Mouse (Mus musculus) liver, postnatal 0 days (tissue): ENCODE measurements around the gene 6720489N17Rik. TPM values are rescaled to one million over a fixed set of nuclear protein-coding genes. Genes with fewer than 3 reads are reported as not detected.
"Not testable (repeated sequence)": the region's sequence is repeated elsewhere in the genome, so short reads cannot be mapped to it uniquely, and the experiment has no call there.

ENCODE experiments used
- ATAC-seq: fragments of 200-750 bp; cut with Nextera tagmentation; 2 replicates; pipeline ENCODE4 v1.8.0; 2017; ENCODE audit warnings: mild to moderate bottlenecking, moderate library complexity
- DNase-seq: peaks from one replicate; pipeline ENCODE4 v3.0.0-alpha.2; 2016
- H3K27ac ChIP-seq: fragments of 300-500 bp; sonication (generic); 2 replicates; pipeline ENCODE4 v1.5.1; 2014; ENCODE audit warnings: antibody characterized with exemption, moderate library complexity, mild to moderate bottlenecking, low read depth
- H3K27me3 ChIP-seq: fragments of 300-500 bp; sonication (generic); 2 replicates; pipeline ENCODE4 v1.6.1; 2014; ENCODE audit warnings: low read length, control low read depth, mixed read lengths; ENCODE audit not compliant: insufficient read depth
- H3K36me3 ChIP-seq: fragments of 300-500 bp; sonication (generic); replicated peaks from 2 replicates; pipeline ENCODE4 v1.6.1; 2014; ENCODE audit warnings: mild to moderate bottlenecking, control low read depth, low read length, moderate library complexity, mixed read lengths; ENCODE audit not compliant: insufficient read depth
- H3K4me1 ChIP-seq: fragments of 300-500 bp; sonication (generic); 2 replicates; pipeline ENCODE4 v1.6.1; 2014; ENCODE audit warnings: antibody characterized with exemption, mild to moderate bottlenecking, control low read depth; ENCODE audit not compliant: insufficient read depth
- H3K4me2 ChIP-seq: fragments of 300-500 bp; sonication (generic); 2 replicates; pipeline ENCODE4 v1.6.1; 2014; ENCODE audit warnings: low read depth, mild to moderate bottlenecking, low read length, moderate library complexity, mixed read lengths
- H3K4me3 ChIP-seq: fragments of 300-500 bp; sonication (generic); 2 replicates; pipeline ENCODE4 v1.5.1; 2014; ENCODE audit warnings: low read depth, low read length
- H3K9ac ChIP-seq: fragments of 300-500 bp; sonication (generic); replicated peaks from 2 replicates; pipeline ENCODE4 v1.6.1; 2014; ENCODE audit warnings: mild to moderate bottlenecking, moderate library complexity
- H3K9me3 ChIP-seq: fragments of 300-500 bp; sonication (generic); 2 replicates; pipeline ENCODE4 v1.6.1; 2016; ENCODE audit warnings: mild to moderate bottlenecking, control low read depth, low read length, mixed read lengths
- CTCF ChIP-seq: sonication (generic); IDR thresholded peaks from 2 replicates; pipeline ENCODE4 v1.5.1; 2016; ENCODE audit warnings: antibody characterized with exemption, low read depth
- WGBS: fragments of 180-500 bp; shearing (Covaris S2); extraction: QIAGEN DNeasy Blood & Tissue Kit; methylation state at CpG from one replicate; pipeline ENCODE4 v1.1.7; 2014; ENCODE audit not compliant: insufficient replicate concordance; 5-methylcytosine and 5-hydroxymethylcytosine counted together
- microRNA-seq: library from miRNA; unstranded; fragments of <30 nt; microRNA quantifications from one replicate; pipeline ENCODE4, GENCODE M21; 2016
- polyA plus RNA-seq: library from polyadenylated mRNA; unstranded; fragments of >200 nt; fragmentation: Nextera tagmentation; extraction: Ambion mirVana; gene quantifications from 2 replicates; pipeline ENCODE4 v1.2.1, GENCODE M21; 2015

6720489N17Rik gene
- polyA plus RNA-seq, 1 experiment from 2014 or later = 1.4 TPM

- not testable (repeated sequence) for H3K4me1 ChIP-seq, H3K9me3 ChIP-seq, H3K9ac ChIP-seq, ATAC-seq, H3K36me3 ChIP-seq, H3K27ac ChIP-seq, H3K4me3 ChIP-seq, DNase-seq, H3K4me2 ChIP-seq, H3K27me3 ChIP-seq
- TF ChIP-seq CTCF = peak; percentile 20; the same call in 1 of the 2 replicates
- WGBS = 15% methylated on average over 1 of the region's 1 CpGs
These were observed 62.3 kb downstream of the 6720489N17Rik start for GRCm38 (mm10) chr13:62561696-62562095.

DNA sequence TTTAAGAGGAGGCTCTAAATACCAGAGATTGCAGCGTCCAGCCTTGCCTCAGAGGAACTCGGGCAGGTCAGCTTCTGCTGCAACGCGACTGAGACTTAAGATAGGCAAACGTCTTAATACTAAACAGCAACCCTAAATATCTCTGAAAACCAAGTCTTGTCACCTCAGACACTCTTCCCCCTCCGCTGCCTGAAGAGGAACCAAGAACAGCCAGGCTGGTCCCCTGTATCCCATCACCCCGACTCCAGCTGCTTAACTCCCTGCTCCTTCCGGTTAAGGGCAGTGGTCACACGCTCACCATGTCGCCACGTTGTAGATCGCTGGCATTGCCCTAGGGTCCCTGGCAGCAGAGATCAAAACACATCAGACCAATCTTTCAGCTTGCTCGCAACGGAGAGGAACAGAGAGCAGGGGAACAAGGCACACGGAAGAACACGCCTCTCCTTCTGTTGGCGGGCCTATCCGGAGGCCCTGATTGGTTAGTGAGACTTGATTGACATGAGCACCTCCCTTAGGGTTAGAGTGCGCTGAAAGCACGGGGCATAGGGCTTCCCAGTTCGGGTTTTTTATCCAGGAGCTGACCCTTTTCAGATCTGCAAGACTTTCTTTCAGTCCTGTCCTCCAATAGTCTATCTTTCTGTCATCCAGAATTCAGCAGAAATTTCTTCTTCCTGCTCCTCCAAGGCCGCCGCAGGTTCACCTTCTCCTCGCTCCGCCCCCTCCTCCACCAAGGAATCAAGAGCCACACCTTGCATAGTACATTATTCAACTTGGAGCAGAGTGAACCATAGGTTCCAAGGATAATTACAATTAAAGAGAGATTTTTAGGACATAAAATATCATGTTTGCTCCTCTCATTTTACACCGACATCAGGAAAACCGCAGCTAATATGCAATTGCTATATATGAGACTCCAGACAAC is 65.5 kb downstream of the 6720489N17Rik start, which contains the start of gene Zfp935:
Gene Zfp935, minus strand, starts transcription at position 323 of the 922 bp plus-strand sequence.
- not testable (repeated sequence) for H3K27me3 ChIP-seq, H3K36me3 ChIP-seq, H3K9me3 ChIP-seq, H3K27ac ChIP-seq, H3K4me1 ChIP-seq
- ATAC-seq (peak; percentile 40; the same call in 1 of the 2 replicates), DNase-seq (peak; percentile 14)
- H3K4me2 ChIP-seq = peak within 1 kb of the TSS; percentile 54; the same call in 1 of the 2 replicates
- peak within 1 kb of the TSS; percentile 57 for H3K9ac ChIP-seq
- H3K4me3 ChIP-seq = peak within 1 kb of the TSS; percentile 52
- WGBS = 4% methylated on average over 25 of the region's 27 CpGs

Small RNA genes within 50 kb of the gene (microRNA-seq; reads per million reads assigned to microRNA genes)
- gene Gm24020 = not detected

Other genes with a start within 250 kb of the 6720489N17Rik start
- gene Gm3604, start 241.0 kb downstream of the 6720489N17Rik start, polyA plus RNA-seq = 1.1 and 1.3 TPM in 2 replicates
- 0.97 and 2.2 TPM in 2 replicates for gene Gm49359, start 157.3 kb downstream of the 6720489N17Rik start, polyA plus RNA-seq
- gene Zfp935, start 65.7 kb downstream of the 6720489N17Rik start, polyA plus RNA-seq = 0.66 TPM in 1 of 2 replicates, not detected in the other
- gene Zfp934, start 53.0 kb downstream of the 6720489N17Rik start, polyA plus RNA-seq = 2.8 and 2.9 TPM in 2 replicates
- gene Platr25, start 136.5 kb upstream of the 6720489N17Rik start, polyA plus RNA-seq = 2.2 and 2.4 TPM in 2 replicates
- 0.28 and 0.80 TPM in 2 replicates for gene Gm5141, start 161.6 kb upstream of the 6720489N17Rik start, polyA plus RNA-seq
- 0.89 and 1.3 TPM in 2 replicates for gene Fbp2, start 234.2 kb upstream of the 6720489N17Rik start, polyA plus RNA-seq